Mouse (Mus musculus) kidney, adult 2 months (tissue): ENCODE measurements at regions not wholly inside any gene's neighbourhood (a gene's known extent, or its start where the extent isn't known, plus 50 kb on each side); places are given as distances from the start of the nearest gene placed in this dataset.

Experiments
- CTCF ChIP-seq: fragments of 200-500 bp; conservative IDR thresholded peaks from 2 replicates; pipeline ENCODE4 v1.5.1; 2011; ENCODE audit warnings: low read depth, mild to moderate bottlenecking, control low read depth, low read length, moderate library complexity, mixed read lengths; ENCODE audit not compliant: insufficient read depth, insufficient read length
- POLR2A ChIP-seq: fragments of 200-500 bp; IDR thresholded peaks from one replicate; pipeline ENCODE4 v1.6.1; 2011; ENCODE audit warnings: low read depth, low read length, control low read depth

DNA sequence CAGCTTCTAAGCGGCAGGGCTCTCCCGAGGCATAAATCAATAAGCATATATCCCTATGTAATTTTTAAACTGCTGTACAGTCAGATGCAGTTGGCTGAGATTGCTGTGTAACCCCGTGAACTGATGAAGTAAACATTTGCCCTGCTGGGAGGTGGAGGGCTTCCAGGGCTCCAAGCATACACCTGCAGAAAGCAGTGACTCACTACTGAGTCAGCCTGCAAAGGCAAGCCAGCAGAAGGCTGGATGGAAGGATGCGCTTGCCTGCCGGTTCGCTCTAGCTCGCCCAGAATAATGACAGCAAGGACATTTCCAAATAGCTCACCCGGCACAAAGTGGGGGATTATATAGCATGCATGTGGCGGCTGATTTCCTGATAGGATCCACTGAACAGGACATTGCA, 416.6 kb downstream of the Sox2 start:
- TF ChIP-seq POLR2A (no peak), CTCF (no peak)
